Mouse (Mus musculus) forebrain, postnatal 0 days (tissue): ENCODE data around the gene Gm7358. TPM values are rescaled to one million over a fixed set of nuclear protein-coding genes. Genes with fewer than 3 reads are reported as not detected.

Experiments used
- polyA plus RNA-seq: library from polyadenylated mRNA; unstranded; fragments of >200 nt; fragmentation: Nextera tagmentation; extraction: Ambion mirVana; gene quantifications from 2 replicates; pipeline ENCODE4 v1.2.1, GENCODE M21; 2015
- total RNA-seq: library from RNA; depleted of rRNA; stranded (reverse); fragments of >200 nt; gene quantifications from 2 replicates; pipeline ENCODE4 v1.2.3, GENCODE M21; 2014; rRNA removed

Gene Gm7358
- total and polyA plus RNA-seq, 2 experiments from 2014 or later, result not detected

Other genes starting within 250 kb of the Gm7358 start
- gene Gm7168, start 111.2 kb downstream of the Gm7358 start, total RNA-seq, result 0.15 TPM in 1 of 2 replicates, not detected in the other
- not detected in 2 replicates for gene Gm7168, start 111.2 kb downstream of the Gm7358 start, polyA plus RNA-seq
- gene Gm7356, start 55.8 kb downstream of the Gm7358 start, total RNA-seq, result not detected in 2 replicates
- not detected in 2 replicates for gene Gm7356, start 55.8 kb downstream of the Gm7358 start, polyA plus RNA-seq
- gene Dact2, start 144.8 kb upstream of the Gm7358 start, total RNA-seq, result 10.8 and 19.4 TPM in 2 replicates
- 1.2 and 2.1 TPM in 2 replicates for gene Dact2, start 144.8 kb upstream of the Gm7358 start, polyA plus RNA-seq
- 4.8 and 5.8 TPM in 2 replicates for gene Smoc2, start 220.0 kb upstream of the Gm7358 start, total RNA-seq
- 4.4 and 4.7 TPM in 2 replicates for gene Smoc2, start 220.0 kb upstream of the Gm7358 start, polyA plus RNA-seq